Mouse (Mus musculus): ENCODE measurements around the gene Bcl6b.

Bcl6b gene

DNA sequence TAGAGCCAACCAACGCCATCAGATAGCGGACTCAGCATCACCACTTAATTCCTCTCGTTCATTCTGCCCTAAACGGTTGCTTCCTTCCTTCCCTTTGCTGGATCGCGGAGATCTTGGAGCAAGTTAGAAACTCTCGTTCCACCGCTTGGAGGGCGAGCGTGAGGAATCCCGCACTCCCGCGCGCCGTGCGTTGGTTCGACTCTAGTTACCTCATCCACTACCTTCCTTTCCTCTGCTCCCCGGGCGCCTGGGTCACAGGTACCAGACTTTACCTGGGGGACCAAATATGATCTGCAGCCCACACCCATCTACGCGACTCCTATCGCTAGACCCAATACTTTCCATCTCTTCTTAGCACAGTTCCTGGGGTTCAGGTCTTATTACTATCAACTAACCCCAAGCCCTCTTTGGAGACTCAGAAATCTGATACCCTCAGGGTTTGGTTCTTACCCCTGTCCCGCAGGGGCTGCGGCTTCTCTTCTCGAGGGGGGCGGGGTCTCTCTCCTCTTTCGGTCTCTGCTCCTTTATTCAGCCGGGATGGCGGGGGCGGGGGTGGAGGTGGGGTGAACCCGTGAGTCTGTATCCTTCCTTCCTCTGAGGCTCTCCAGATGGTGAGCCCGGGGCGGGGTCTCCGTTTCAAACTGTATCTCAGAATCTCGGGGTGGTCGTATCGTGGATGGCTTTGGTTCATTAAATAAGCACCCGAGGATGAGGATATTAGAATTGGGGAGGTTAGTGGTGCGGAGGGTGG is at the start of gene Bcl6b:
Gene Bcl6b (minus strand): TSS at position 539 of the 751 bp plus-strand sequence.
- ATAC-seq (ENCODE audit: insufficient number of reproducible peaks, low FRiP score, low TSS enrichment): no peak

DNA sequence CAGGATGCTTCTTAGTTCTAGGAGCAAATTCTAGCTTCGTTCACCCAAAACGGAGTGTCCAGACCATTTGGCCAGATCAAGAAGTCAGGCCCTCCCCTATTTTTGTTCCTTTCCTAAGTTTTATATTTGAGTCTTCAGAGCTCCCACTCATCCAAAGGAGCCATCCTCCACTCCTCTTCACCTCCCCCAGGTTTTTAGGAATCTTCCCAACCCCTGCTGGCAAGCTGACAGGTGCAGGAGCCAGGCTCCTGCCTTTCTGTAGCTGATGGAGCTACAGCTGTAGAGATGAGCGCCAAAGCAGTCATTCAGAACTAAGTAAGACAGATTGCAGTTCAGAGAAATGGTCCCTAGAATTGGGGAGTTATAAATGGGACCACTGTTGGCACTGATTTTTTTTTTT is 49.4 kb upstream of the Bcl6b start:
- no peak for ATAC-seq (ENCODE audit: insufficient number of reproducible peaks, low FRiP score, low TSS enrichment)

- ATAC-seq (ENCODE audit: insufficient number of reproducible peaks, low FRiP score, low TSS enrichment): no peak
These were observed 42.0 kb upstream of the Bcl6b start for GRCm38 (mm10) chr11:70271641-70272040.

DNA sequence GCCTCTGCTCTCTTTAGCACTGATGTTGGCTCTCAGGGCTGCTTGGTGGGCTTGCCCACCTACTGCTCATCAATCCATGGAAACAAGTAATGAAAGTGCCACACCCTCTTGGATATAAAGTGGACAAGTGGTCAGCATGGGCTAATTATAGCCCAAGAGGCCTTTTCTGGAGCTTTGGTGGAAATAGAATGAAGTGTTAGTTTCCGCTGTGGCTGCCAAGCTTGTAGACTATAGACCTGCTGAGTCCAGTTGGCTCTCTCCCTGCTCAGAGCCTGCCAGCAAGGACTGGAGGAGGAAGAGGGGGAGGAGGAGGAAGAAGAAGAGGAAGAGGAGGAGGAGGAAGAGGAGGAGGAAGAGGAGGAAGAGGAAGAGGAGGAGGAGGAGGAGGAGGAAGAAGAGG is 36.8 kb upstream of the Bcl6b start:
- ATAC-seq (ENCODE audit: insufficient number of reproducible peaks, low FRiP score, low TSS enrichment): no peak

DNA sequence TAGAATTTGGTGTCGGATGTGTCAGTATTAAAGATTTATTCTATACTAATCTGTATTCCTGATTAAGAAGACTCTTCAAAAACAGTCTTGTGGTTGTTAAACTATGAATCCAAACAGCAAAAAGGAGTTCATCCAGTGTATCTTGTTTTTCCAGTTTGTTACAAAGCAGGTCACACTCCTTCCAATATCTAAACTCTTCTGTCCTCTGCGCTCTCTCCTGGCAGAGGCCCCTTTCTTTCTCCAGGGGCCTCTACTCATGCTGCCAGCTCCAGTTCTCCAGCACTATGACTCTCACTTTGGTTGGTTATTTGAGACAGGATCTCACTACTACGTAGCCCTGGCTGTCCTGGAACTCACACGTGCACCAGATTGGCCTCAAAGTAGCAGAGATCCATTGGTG is 36.2 kb upstream of the Bcl6b start:
- no peak for ATAC-seq (ENCODE audit: insufficient number of reproducible peaks, low FRiP score, low TSS enrichment)

GRCm38 (mm10) chr11:70265252-70265651 is 35.7 kb upstream of the Bcl6b start:
- ATAC-seq (ENCODE audit: insufficient number of reproducible peaks, low FRiP score, low TSS enrichment): no peak

GRCm38 (mm10) chr11:70259035-70259434 is 29.4 kb upstream of the Bcl6b start:
- ATAC-seq (ENCODE audit: insufficient number of reproducible peaks, low FRiP score, low TSS enrichment): no peak

GRCm38 (mm10) chr11:70254931-70255531 is 25.4 kb upstream of the Bcl6b start, which contains the start of gene Alox12:
Alox12 (minus strand) TSS chr11:70255353.
- no peak for ATAC-seq (ENCODE audit: insufficient number of reproducible peaks, low FRiP score, low TSS enrichment)

DNA sequence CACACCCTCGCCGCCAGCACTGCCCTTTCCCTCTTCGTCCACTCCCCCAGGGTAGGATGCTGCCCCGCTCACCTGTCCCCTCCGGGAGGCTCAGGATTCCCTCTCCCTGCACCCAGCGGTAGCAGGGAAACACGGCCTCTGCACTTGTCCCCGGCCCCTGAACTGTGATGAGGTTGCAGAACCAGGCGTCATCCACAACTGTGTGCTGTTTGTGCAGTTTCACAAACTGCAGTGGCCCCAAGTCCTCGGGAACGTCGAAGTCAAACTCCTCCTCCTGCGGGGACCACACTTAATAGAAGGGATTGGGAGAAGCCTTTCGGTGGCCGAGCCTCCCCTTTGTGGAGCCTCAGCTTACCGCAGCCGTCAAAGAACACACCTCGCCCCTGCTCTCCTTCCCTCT is 24.7 kb upstream of the Bcl6b start:
- ATAC-seq (ENCODE audit: insufficient number of reproducible peaks, low FRiP score, low TSS enrichment): no peak

GRCm38 (mm10) chr11:70251853-70252252 is 22.3 kb upstream of the Bcl6b start:
- ATAC-seq (ENCODE audit: insufficient number of reproducible peaks, low FRiP score, low TSS enrichment): no peak

GRCm38 (mm10) chr11:70250150-70250549 is 20.6 kb upstream of the Bcl6b start:
- ATAC-seq (ENCODE audit: insufficient number of reproducible peaks, low FRiP score, low TSS enrichment): no peak

DNA sequence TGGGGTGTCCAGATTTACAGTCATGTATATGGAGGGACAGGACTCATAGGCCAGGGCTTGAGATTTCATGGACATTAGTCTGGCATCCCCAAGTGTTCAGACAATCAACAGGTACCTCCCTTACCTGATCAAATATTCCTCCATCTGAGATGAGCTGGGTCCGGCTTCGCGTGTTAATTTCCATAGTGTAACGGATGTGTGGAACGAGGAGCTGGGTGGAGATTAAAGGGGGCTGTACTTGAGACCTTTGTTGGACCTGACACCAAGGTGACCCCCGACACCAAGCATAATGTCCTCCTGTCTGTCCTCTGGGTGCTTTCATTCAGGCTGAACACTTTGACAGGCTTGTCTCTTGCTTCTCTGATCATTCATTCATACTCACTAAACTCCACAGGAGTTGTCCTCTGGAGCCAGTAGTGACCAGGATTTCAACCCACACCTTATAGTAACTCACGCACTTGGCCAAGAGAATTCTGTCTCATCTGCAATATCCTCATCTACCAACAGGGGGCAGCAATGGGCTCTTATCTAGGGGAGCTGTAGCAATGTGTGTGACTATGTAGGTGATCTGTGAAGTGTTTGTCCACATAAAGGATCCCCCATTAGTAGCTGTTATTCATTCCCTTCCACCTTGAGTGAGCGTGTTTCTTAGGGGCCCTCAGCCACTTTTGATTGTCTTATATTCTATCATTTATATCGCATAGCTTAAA is 17.7 kb upstream of the Bcl6b start:
- no peak for ATAC-seq (ENCODE audit: insufficient number of reproducible peaks, low FRiP score, low TSS enrichment)

DNA sequence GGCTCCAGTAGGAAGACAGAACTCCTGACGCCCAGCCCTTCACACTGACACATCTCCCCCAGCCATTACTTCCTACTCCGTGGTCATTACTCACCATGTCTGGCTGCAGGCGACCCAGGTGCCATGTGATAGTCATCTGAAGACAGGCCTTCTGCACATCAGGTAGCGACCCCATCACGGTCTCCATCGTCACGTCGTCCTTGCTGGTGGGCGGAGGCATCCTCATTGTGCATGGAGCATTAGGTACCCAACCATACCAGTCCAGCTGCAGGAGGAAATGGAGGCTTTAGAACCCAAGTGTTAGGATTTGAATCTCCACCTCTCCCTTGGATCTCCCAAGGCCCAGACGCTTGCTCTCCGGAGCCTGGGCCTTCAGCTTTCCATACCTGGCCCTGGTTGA is 13.0 kb upstream of the Bcl6b start:
- no peak for ATAC-seq (ENCODE audit: insufficient number of reproducible peaks, low FRiP score, low TSS enrichment)

GRCm38 (mm10) chr11:70239541-70240279 is 10.1 kb upstream of the Bcl6b start, which contains the start of the genes Gm21988 and Rnasek:
Gm21988 (minus strand) TSS chr11:70239830.
Rnasek (minus strand) TSS chr11:70239842.
- peak; percentile 36 for ATAC-seq (ENCODE audit: insufficient number of reproducible peaks, low FRiP score, low TSS enrichment)

GRCm38 (mm10) chr11:70238591-70239440 is 9.2 kb upstream of the Bcl6b start:
- no peak for ATAC-seq (ENCODE audit: insufficient number of reproducible peaks, low FRiP score, low TSS enrichment)

- ATAC-seq (ENCODE audit: insufficient number of reproducible peaks, low FRiP score, low TSS enrichment): peak; percentile 86
These were observed 8.0 kb upstream of the Bcl6b start, which contains the start of gene 0610010K14Rik for GRCm38 (mm10) chr11:70237457-70238167. 0610010K14Rik (minus strand) TSS chr11:70237914.

DNA sequence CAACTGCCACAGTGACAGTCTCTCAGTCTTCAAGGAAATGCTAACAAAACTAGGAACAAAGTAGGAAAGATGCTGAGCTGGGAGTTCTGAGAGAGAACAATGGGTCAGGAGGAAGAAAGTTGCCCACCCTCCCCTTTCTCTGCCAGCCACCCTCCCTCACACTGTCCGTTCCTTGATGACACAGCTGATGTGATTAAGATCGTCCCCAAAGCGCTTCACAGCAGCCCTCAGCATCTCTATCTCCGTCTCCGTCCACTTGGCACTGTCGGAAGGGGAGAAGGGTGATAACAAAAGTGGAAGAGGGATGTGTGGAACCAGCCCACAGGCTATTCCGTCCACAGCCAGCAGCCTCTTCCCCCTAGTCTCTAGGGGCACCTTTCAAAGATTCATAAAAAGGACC is 7.1 kb upstream of the Bcl6b start:
- no peak for ATAC-seq (ENCODE audit: insufficient number of reproducible peaks, low FRiP score, low TSS enrichment)

GRCm38 (mm10) chr11:70235254-70235900 is 5.8 kb upstream of the Bcl6b start:
- no peak for ATAC-seq (ENCODE audit: insufficient number of reproducible peaks, low FRiP score, low TSS enrichment)
